Mouse (Mus musculus) midbrain, embryonic 11.5 days (tissue): ENCODE measurements around the gene Wdtc1. TPM values are rescaled to one million over a fixed set of nuclear protein-coding genes. Genes with fewer than 3 reads are reported as not detected.

ENCODE experiments used
- ATAC-seq: fragments of 200-750 bp; cut with Nextera tagmentation; 2 replicates; pipeline ENCODE4 v1.8.0; 2017; ENCODE audit warnings: moderate TSS enrichment, moderate library complexity; ENCODE audit not compliant: low FRiP score
- DNase-seq: peaks from one replicate; pipeline ENCODE4 v3.0.0; 2015; ENCODE audit warnings: low spot score; ENCODE audit errors: missing footprints
- H3K27ac ChIP-seq: fragments of 300-500 bp; sonication (generic); 2 replicates; pipeline ENCODE4 v1.5.1; 2014; ENCODE audit warnings: low read depth, low read length
- H3K27me3 ChIP-seq: fragments of 300-500 bp; sonication (generic); 2 replicates; pipeline ENCODE4 v1.6.1; 2014; ENCODE audit warnings: mild to moderate bottlenecking, low read length, moderate library complexity, mixed read lengths; ENCODE audit not compliant: control insufficient read depth, insufficient read depth
- H3K36me3 ChIP-seq: fragments of 300-500 bp; sonication (generic); 2 replicates; pipeline ENCODE4 v1.6.1; 2014; ENCODE audit warnings: mild to moderate bottlenecking, low read length, moderate library complexity, mixed read lengths; ENCODE audit not compliant: control insufficient read depth, insufficient read depth
- H3K4me1 ChIP-seq: fragments of 300-500 bp; sonication (generic); 2 replicates; pipeline ENCODE4 v1.6.1; 2014; ENCODE audit warnings: low read length; ENCODE audit not compliant: control insufficient read depth, insufficient read depth
- H3K4me2 ChIP-seq: fragments of 300-500 bp; sonication (generic); 2 replicates; pipeline ENCODE4 v1.6.1; 2014; ENCODE audit warnings: mild to moderate bottlenecking, moderate library complexity
- H3K4me3 ChIP-seq: fragments of 300-500 bp; sonication (generic); 2 replicates; pipeline ENCODE4 v1.5.1; 2014; ENCODE audit warnings: low read depth, low read length
- H3K9ac ChIP-seq: fragments of 300-500 bp; sonication (generic); 2 replicates; pipeline ENCODE4 v1.6.1; 2014; ENCODE audit warnings: low read length
- H3K9me3 ChIP-seq: fragments of 300-500 bp; sonication (generic); 2 replicates; pipeline ENCODE4 v1.6.1; 2016; ENCODE audit warnings: low read length; ENCODE audit not compliant: control insufficient read depth
- WGBS: fragments of 180-500 bp; shearing (Covaris S2); extraction: QIAGEN DNeasy Blood & Tissue Kit; methylation state at CpG from one replicate; pipeline ENCODE4 v1.1.7; 2014; 5-methylcytosine and 5-hydroxymethylcytosine counted together
- microRNA-seq: library from miRNA; unstranded; fragments of <30 nt; microRNA quantifications from one replicate; pipeline ENCODE4, GENCODE M21; 2017
- polyA plus RNA-seq: library from polyadenylated mRNA; unstranded; fragments of >200 nt; fragmentation: Nextera tagmentation; extraction: Ambion mirVana; gene quantifications from 2 replicates; pipeline ENCODE4 v1.2.1, GENCODE M21; 2014

The Wdtc1 gene
- polyA plus RNA-seq, 1 experiment from 2014 or later, result 22.2 TPM

DNA sequence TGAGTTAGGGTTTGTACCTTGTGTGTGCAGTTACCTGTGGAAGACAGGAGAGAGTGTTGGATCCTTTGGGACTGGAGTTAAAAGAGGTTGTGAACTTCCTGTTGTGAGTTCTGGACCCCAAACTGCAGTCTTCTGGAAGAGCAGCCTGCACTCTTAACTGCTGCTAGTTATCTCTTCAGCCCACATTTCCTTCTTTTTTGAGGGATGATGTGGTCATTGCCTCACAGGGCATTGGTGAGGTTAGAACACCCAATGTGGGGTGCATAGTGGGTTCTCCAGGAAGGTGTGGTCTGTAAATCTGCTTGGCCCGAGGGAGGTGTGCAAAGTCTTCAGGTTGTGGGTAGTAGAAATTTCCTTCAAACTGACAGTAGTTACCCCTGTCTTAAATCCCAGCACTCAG is 109.0 kb downstream of the Wdtc1 start:
- no peak overlapping the region for H3K9ac ChIP-seq
- H3K27ac ChIP-seq, result no peak overlapping the region
- H3K4me2 ChIP-seq, result no peak overlapping the region
- H3K36me3 ChIP-seq, result no peaks in the 10 kb centered on the region
- ATAC-seq (no peak), DNase-seq (no peak)
- peaks cover 7% of the 10 kb centered on the region for H3K4me1 ChIP-seq
- 83% methylated on average over 1 of the region's 1 CpGs for WGBS
- peaks cover 39% of the 10 kb centered on the region for H3K27me3 ChIP-seq
- H3K9me3 ChIP-seq, result no peaks in the 10 kb centered on the region
- no peak overlapping the region for H3K4me3 ChIP-seq

DNA sequence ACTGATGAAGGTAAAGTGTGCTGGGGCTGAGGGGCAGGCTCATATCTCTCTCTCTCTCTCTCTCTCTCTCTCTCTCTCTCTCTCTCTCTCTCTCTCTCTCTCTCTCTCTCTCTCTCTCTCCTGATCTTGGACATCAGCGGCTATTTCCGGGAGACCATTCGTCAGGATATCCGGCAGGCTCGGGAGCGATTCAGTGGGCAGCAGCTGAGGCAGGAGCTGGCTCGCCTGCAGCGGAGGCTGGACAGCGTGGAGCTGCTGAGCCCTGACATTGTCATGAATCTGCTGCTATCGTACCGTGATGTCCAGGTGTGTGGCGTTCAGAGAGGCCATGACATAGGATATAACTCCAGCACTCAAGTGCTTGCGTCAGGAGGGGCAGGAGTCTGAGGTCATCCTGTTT is 109.7 kb downstream of the Wdtc1 start:
- peaks cover 7% of the 10 kb centered on the region for H3K4me1 ChIP-seq
- ATAC-seq, result no peak
- 67% methylated on average over 13 of the region's 13 CpGs for WGBS

DNA sequence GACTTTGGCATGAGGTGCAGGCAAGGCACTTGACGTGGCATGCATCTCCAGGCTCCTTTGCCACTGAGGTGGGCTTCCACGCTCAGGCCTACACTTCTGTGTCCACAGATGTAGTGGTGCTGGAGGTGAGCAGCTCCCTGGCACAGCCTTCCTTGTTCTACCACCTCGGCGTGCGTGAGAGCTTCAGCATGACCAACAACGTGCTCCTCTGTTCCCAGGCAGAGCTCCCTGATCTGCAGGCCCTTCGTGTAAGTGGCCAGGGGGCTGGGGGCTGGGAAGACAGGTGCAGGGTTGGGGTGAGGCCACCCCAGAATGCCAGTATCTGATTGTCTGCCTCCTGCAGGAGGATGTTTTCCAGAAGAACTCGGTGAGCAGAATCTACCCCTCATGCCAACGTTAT is 110.6 kb downstream of the Wdtc1 start:
- no peak for ATAC-seq
- DNase-seq, result no peak
- H3K27me3 ChIP-seq, result peaks cover 33% of the 10 kb centered on the region
- H3K27ac ChIP-seq, result no peak overlapping the region
- H3K4me3 ChIP-seq, result no peak overlapping the region
- H3K36me3 ChIP-seq, result no peaks in the 10 kb centered on the region
- no peak overlapping the region for H3K9ac ChIP-seq
- no peak overlapping the region for H3K4me2 ChIP-seq
- H3K9me3 ChIP-seq, result no peaks in the 10 kb centered on the region
- WGBS, result 62% methylated on average over 9 of the region's 9 CpGs
- H3K4me1 ChIP-seq, result peaks cover 7% of the 10 kb centered on the region

More for the DNA sequence above, 109.7 kb downstream of the Wdtc1 start:
- peaks cover 38% of the 10 kb centered on the region for H3K27me3 ChIP-seq
- no peak overlapping the region for H3K9ac ChIP-seq
- H3K4me3 ChIP-seq, result no peak overlapping the region
- DNase-seq, result no peak
- no peaks in the 10 kb centered on the region for H3K9me3 ChIP-seq
- H3K36me3 ChIP-seq, result no peaks in the 10 kb centered on the region
- H3K4me2 ChIP-seq, result no peak overlapping the region
- no peak overlapping the region for H3K27ac ChIP-seq

Small RNA genes within 50 kb of the gene (microRNA-seq; reads per million reads assigned to microRNA genes)
- gene Mir5122, result 2.8 reads per million, percentile 12 among the genes with 10 or more reads in this experiment

Other genes starting within 250 kb of the Wdtc1 start
- gene Wasf2, start 223.0 kb downstream of the Wdtc1 start, polyA plus RNA-seq, result 38.3 and 40.1 TPM in 2 replicates
- 0.23 and 0.47 TPM in 2 replicates for gene Cd164l2, start 141.3 kb downstream of the Wdtc1 start, polyA plus RNA-seq
- gene Gpr3, start 140.9 kb downstream of the Wdtc1 start, polyA plus RNA-seq, result 0.10 and 0.55 TPM in 2 replicates
- gene Map3k6, start 112.7 kb downstream of the Wdtc1 start, polyA plus RNA-seq, result 1.3 and 2.0 TPM in 2 replicates
- 0.37 and 0.83 TPM in 2 replicates for gene Sytl1, start 90.4 kb downstream of the Wdtc1 start, polyA plus RNA-seq
- 71.2 and 82.0 TPM in 2 replicates for gene Tmem222, start 75.7 kb downstream of the Wdtc1 start, polyA plus RNA-seq
- 4.6 and 5.6 TPM in 2 replicates for gene Slc9a1, start 16.2 kb upstream of the Wdtc1 start, polyA plus RNA-seq
- gene Tent5b, start 126.7 kb upstream of the Wdtc1 start, polyA plus RNA-seq, result 0.22 and 0.53 TPM in 2 replicates
- gene Trnp1, start 145.1 kb upstream of the Wdtc1 start, polyA plus RNA-seq, result 1.5 TPM in 2 replicates
- 0.15 and 0.51 TPM in 2 replicates for gene Kdf1, start 165.5 kb upstream of the Wdtc1 start, polyA plus RNA-seq
- 330 and 336 TPM in 2 replicates for gene Nudc, start 192.5 kb upstream of the Wdtc1 start, polyA plus RNA-seq
- not detected in 2 replicates for gene Nr0b2, start 199.9 kb upstream of the Wdtc1 start, polyA plus RNA-seq
- 6.8 and 7.8 TPM in 2 replicates for gene Gpatch3, start 221.3 kb upstream of the Wdtc1 start, polyA plus RNA-seq
- 24.2 and 28.6 TPM in 2 replicates for gene Gpn2, start 230.9 kb upstream of the Wdtc1 start, polyA plus RNA-seq
- gene Sfn, start 248.7 kb upstream of the Wdtc1 start, polyA plus RNA-seq, result 6.0 and 7.8 TPM in 2 replicates